Mouse (Mus musculus): Measurements from ENCODE around the gene Olfr616. TPM values are rescaled to one million over a fixed set of nuclear protein-coding genes. Genes with fewer than 3 reads are reported as not detected.
"Not testable (repeated sequence)": the region's sequence is repeated elsewhere in the genome, so short reads cannot be mapped to it uniquely, and the experiment has no call there.

Olfr616 gene
- polyA plus RNA-seq (2016; fragmentation: Nextera tagmentation; extraction: Ambion mirVana) = not detected in 2 replicates

- 78% methylated on average over 3 of the region's 3 CpGs for WGBS
- Histone ChIP-seq H3K27me3 (no peaks in the 10 kb centered on the region), H3K4me1 (no peaks in the 10 kb centered on the region), H3K9me3 (no peaks in the 10 kb centered on the region), H3K4me2 (no peak within 1 kb of the TSS), H3K36me3 (replicated peaks) (no peaks in the 10 kb centered on the region), H3K9ac (no peak within 1 kb of the TSS), H3K27ac (no peak within 1 kb of the TSS), H3K4me3 (replicated peaks) (no peak within 1 kb of the TSS)
- ATAC-seq (ENCODE audit: low FRiP score) = no peak
Observed at GRCm38 (mm10) chr7:103569043-103569442, at the start of gene Olfr616. Gene Olfr616 (minus strand): TSS chr7:103569143.

DNA sequence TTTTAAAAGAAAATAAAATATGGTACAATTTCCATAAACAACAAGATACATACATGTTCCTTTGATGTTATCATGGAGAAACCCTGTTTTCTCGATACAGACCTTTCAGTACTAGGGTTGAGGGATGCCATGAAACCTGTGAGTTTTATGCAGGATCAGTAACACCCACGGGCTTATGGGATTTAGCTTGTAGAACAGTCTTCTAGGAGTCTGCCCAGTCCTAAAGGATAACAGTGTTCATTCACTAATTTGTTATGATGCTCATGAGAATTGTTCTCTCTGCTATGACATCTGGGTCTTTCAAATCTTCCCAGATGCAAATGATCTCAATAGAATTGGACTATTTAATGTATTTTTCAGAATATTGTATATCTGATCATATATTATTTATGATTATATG lies 43.5 kb upstream of the Olfr616 start, which contains the start of gene Olfr620:
Gene Olfr620, minus strand, starts transcription at position 101 of the 400 bp plus-strand sequence.
- Histone ChIP-seq H3K9ac (no peak within 1 kb of the TSS), H3K9me3 (no peaks in the 10 kb centered on the region), H3K4me2 (no peak within 1 kb of the TSS), H3K4me1 (no peaks in the 10 kb centered on the region), H3K27ac (no peak within 1 kb of the TSS), H3K36me3 (replicated peaks) (no peaks in the 10 kb centered on the region), H3K27me3 (no peaks in the 10 kb centered on the region), H3K4me3 (replicated peaks) (no peak within 1 kb of the TSS)
- ATAC-seq (ENCODE audit: low FRiP score) = no peak
- WGBS = 84% methylated on average over 2 of the region's 2 CpGs

GRCm38 (mm10) chr7:103607425-103607824 lies 38.5 kb upstream of the Olfr616 start:
- Histone ChIP-seq H3K9me3 (no peaks in the 10 kb centered on the region), H3K27me3 (no peaks in the 10 kb centered on the region), H3K4me1 (no peaks in the 10 kb centered on the region), H3K9ac (no peak overlapping the region), H3K27ac (no peak overlapping the region), H3K4me2 (no peak overlapping the region), H3K4me3 (replicated peaks) (no peak overlapping the region), H3K36me3 (replicated peaks) (no peaks in the 10 kb centered on the region)
- 86% methylated on average over 2 of the region's 2 CpGs for WGBS
- no peak for ATAC-seq (ENCODE audit: low FRiP score)

GRCm38 (mm10) chr7:103600275-103600674 lies 31.3 kb upstream of the Olfr616 start, which contains the start of gene Olfr619:
Gene Olfr619 (plus strand): TSS chr7:103600575.
- Histone ChIP-seq H3K27me3 (no peaks in the 10 kb centered on the region), H3K9me3 (no peaks in the 10 kb centered on the region), H3K27ac (no peak within 1 kb of the TSS), H3K4me3 (replicated peaks) (no peak within 1 kb of the TSS), H3K9ac (no peak within 1 kb of the TSS), H3K4me2 (no peak within 1 kb of the TSS), H3K36me3 (replicated peaks) (no peaks in the 10 kb centered on the region), H3K4me1 (no peaks in the 10 kb centered on the region)
- ATAC-seq (ENCODE audit: low FRiP score) = no peak

DNA sequence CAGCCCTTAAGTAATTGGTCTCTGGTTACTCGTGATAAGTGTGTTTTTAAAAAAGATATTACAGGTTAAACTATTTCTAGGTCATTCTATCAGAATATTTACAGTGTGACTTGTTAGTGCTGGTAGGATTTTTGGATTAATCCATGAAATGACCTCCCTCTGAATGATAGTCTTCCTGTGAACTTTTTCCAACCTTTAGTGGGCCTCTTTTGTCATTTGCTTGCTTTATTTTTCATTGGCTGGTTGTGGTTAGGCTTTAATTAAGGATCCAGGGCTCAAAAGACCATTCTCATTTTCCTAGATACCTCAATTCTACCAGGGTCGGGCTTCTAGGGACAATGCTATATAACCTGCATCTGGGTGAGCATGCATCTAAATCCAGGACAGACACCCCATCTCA lies 20.9 kb upstream of the Olfr616 start, which contains the start of gene Olfr618:
Gene Olfr618, plus strand, starts transcription at position 301 of the 400 bp plus-strand sequence.
- no peaks in the 10 kb centered on the region for H3K27me3 ChIP-seq
- H3K4me1 ChIP-seq = no peaks in the 10 kb centered on the region
- H3K4me3 ChIP-seq (replicated peaks) = no peak within 1 kb of the TSS
- H3K9me3 ChIP-seq = no peaks in the 10 kb centered on the region
- no peak for ATAC-seq (ENCODE audit: low FRiP score)
- no peaks in the 10 kb centered on the region for H3K36me3 ChIP-seq (replicated peaks)
- H3K4me2 ChIP-seq = no peak within 1 kb of the TSS
- no peak within 1 kb of the TSS for H3K27ac ChIP-seq
- 60% methylated on average over 2 of the region's 2 CpGs for WGBS
- H3K9ac ChIP-seq = no peak within 1 kb of the TSS

- Histone ChIP-seq H3K27me3 (no peaks in the 10 kb centered on the region), H3K4me1 (no peaks in the 10 kb centered on the region), H3K9ac (no peak within 1 kb of the TSS), H3K4me2 (no peak within 1 kb of the TSS), H3K27ac (no peak within 1 kb of the TSS), H3K9me3 (no peaks in the 10 kb centered on the region), H3K4me3 (replicated peaks) (no peak within 1 kb of the TSS), H3K36me3 (replicated peaks) (no peaks in the 10 kb centered on the region)
- ATAC-seq (ENCODE audit: low FRiP score) = no peak
- 80% methylated on average over 1 of the region's 1 CpGs for WGBS
Observed at GRCm38 (mm10) chr7:103572761-103573160, 3.8 kb upstream of the Olfr616 start, which contains the start of gene Olfr617. Gene Olfr617 (plus strand): TSS chr7:103573061.

- no peak for ATAC-seq (ENCODE audit: low FRiP score)
- Histone ChIP-seq H3K4me1 (no peaks in the 10 kb centered on the region), H3K9ac (no peak within 1 kb of the TSS)
Observed at GRCm38 (mm10) chr7:103555779-103556178, 13.2 kb downstream of the Olfr616 start, which contains the start of gene Olfr615. Gene Olfr615 (plus strand): TSS chr7:103556079.

GRCm38 (mm10) chr7:103547774-103548173 lies 21.2 kb downstream of the Olfr616 start, which contains the start of gene Olfr613:
Gene Olfr613 (plus strand): TSS chr7:103548074.
- Histone ChIP-seq H3K9ac (no peak within 1 kb of the TSS), H3K4me3 (replicated peaks) (no peak within 1 kb of the TSS), H3K4me1 (no peaks in the 10 kb centered on the region), H3K9me3 (no peaks in the 10 kb centered on the region), H3K27ac (no peak within 1 kb of the TSS), H3K4me2 (no peak within 1 kb of the TSS), H3K27me3 (no peaks in the 10 kb centered on the region), H3K36me3 (replicated peaks) (no peaks in the 10 kb centered on the region)
- 88% methylated on average over 2 of the region's 2 CpGs for WGBS
- ATAC-seq (ENCODE audit: low FRiP score) = no peak

More at GRCm38 (mm10) chr7:103555779-103556178, 13.2 kb downstream of the Olfr616 start, which contains the start of gene Olfr615:
- H3K9me3 ChIP-seq = no peaks in the 10 kb centered on the region
- H3K27me3 ChIP-seq = no peaks in the 10 kb centered on the region
- no peaks in the 10 kb centered on the region for H3K36me3 ChIP-seq (replicated peaks)
- WGBS = 78% methylated on average over 2 of the region's 2 CpGs
- no peak within 1 kb of the TSS for H3K27ac ChIP-seq
- H3K4me3 ChIP-seq (replicated peaks) = no peak within 1 kb of the TSS
- H3K4me2 ChIP-seq = no peak within 1 kb of the TSS

DNA sequence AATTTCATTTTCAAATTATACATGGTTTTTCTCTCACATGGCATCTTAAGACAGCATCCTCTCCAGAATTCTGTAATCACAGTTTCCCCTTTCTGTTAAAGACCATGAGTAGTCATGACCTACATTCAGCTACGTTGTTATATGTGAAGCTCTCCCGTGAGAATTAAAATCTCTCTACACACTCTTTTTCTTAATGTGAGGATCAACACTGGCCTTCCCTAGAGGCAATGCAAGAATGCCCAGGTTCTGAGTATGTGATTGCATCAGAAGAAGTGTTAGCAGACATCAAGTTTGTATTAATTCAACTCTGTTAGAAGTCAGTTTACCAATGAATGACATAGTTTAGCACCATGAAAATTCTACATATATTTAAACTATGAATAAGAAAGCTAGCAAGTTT lies 26.3 kb downstream of the Olfr616 start, which contains the start of gene Olfr612:
Gene Olfr612, minus strand, starts transcription at position 101 of the 400 bp plus-strand sequence.
- ATAC-seq (ENCODE audit: low FRiP score) = not testable (repeated sequence)
- WGBS = 79% methylated on average over 2 of the region's 2 CpGs

DNA sequence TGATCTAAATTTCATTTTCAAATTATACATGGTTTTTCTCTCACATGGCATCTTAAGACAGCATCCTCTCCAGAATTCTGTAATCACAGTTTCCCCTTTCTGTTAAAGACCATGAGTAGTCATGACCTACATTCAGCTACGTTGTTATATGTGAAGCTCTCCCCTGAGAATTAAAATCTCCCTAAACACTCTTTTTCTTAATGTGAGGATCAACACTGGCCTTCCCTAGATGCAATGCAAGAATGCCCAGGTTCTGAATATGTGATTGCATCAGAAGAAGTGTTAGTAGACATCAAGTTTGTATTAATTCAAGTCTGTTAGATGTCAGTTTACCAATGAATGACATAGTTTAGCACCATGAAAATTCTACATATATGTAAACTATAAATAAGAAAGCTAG lies 48.2 kb downstream of the Olfr616 start, which contains the start of gene Olfr611:
Gene Olfr611, minus strand, starts transcription at position 101 of the 400 bp plus-strand sequence.
- not testable (repeated sequence) for H3K9ac ChIP-seq; H3K9me3 ChIP-seq; H3K27me3 ChIP-seq; ATAC-seq (ENCODE audit: low FRiP score); H3K4me1 ChIP-seq; H3K4me2 ChIP-seq; H3K27ac ChIP-seq; H3K36me3 ChIP-seq (replicated peaks); H3K4me3 ChIP-seq (replicated peaks)
- whole genome bisulfite sequencing = 75% methylated on average over 1 of the region's 1 CpGs

More for the DNA sequence above, 26.3 kb downstream of the Olfr616 start, which contains the start of gene Olfr612:
- H3K27me3 ChIP-seq; H3K9me3 ChIP-seq; H3K27ac ChIP-seq; H3K9ac ChIP-seq; H3K36me3 ChIP-seq (replicated peaks); H3K4me3 ChIP-seq (replicated peaks); H3K4me1 ChIP-seq; H3K4me2 ChIP-seq: not testable (repeated sequence)

Small RNA genes within 50 kb of the gene (microRNA-seq; reads per million reads assigned to microRNA genes)
- gene Gm26506 = not detected

Other genes with a start within 250 kb of the Olfr616 start
- gene Olfr598, start 245.6 kb downstream of the Olfr616 start, polyA plus RNA-seq (2016; fragmentation: Nextera tagmentation; extraction: Ambion mirVana) = not detected in 2 replicates
- not detected in 2 replicates for gene Olfr599, start 233.2 kb downstream of the Olfr616 start, polyA plus RNA-seq (2016; fragmentation: Nextera tagmentation; extraction: Ambion mirVana)
- gene Olfr600, start 219.5 kb downstream of the Olfr616 start, polyA plus RNA-seq (2016; fragmentation: Nextera tagmentation; extraction: Ambion mirVana) = not detected in 2 replicates
- gene Olfr601, start 206.5 kb downstream of the Olfr616 start, polyA plus RNA-seq (2016; fragmentation: Nextera tagmentation; extraction: Ambion mirVana) = not detected in 2 replicates
- gene Olfr603, start 183.0 kb downstream of the Olfr616 start, polyA plus RNA-seq (2016; fragmentation: Nextera tagmentation; extraction: Ambion mirVana) = not detected in 2 replicates
- gene Usp17lc, start 154.1 kb downstream of the Olfr616 start, polyA plus RNA-seq (2016; fragmentation: Nextera tagmentation; extraction: Ambion mirVana) = not detected in 2 replicates
- not detected in 2 replicates for gene Olfr605, start 123.7 kb downstream of the Olfr616 start, polyA plus RNA-seq (2016; fragmentation: Nextera tagmentation; extraction: Ambion mirVana)
- gene Olfr606, start 120.1 kb downstream of the Olfr616 start, polyA plus RNA-seq (2016; fragmentation: Nextera tagmentation; extraction: Ambion mirVana) = not detected in 2 replicates
- gene Olfr607, start 105.0 kb downstream of the Olfr616 start, polyA plus RNA-seq (2016; fragmentation: Nextera tagmentation; extraction: Ambion mirVana) = not detected in 2 replicates
- gene Olfr608, start 99.3 kb downstream of the Olfr616 start, polyA plus RNA-seq (2016; fragmentation: Nextera tagmentation; extraction: Ambion mirVana) = not detected in 2 replicates
- gene Olfr609, start 71.1 kb downstream of the Olfr616 start, polyA plus RNA-seq (2016; fragmentation: Nextera tagmentation; extraction: Ambion mirVana) = not detected in 2 replicates
- not detected in 2 replicates for gene Olfr610, start 57.0 kb downstream of the Olfr616 start, polyA plus RNA-seq (2016; fragmentation: Nextera tagmentation; extraction: Ambion mirVana)
- gene Olfr611, start 48.3 kb downstream of the Olfr616 start, polyA plus RNA-seq (2016; fragmentation: Nextera tagmentation; extraction: Ambion mirVana) = not detected in 2 replicates
- not detected in 2 replicates for gene Olfr612, start 26.4 kb downstream of the Olfr616 start, polyA plus RNA-seq (2016; fragmentation: Nextera tagmentation; extraction: Ambion mirVana)
- gene Olfr613, start 21.1 kb downstream of the Olfr616 start, polyA plus RNA-seq (2016; fragmentation: Nextera tagmentation; extraction: Ambion mirVana) = not detected in 2 replicates
- gene Olfr615, start 13.1 kb downstream of the Olfr616 start, polyA plus RNA-seq (2016; fragmentation: Nextera tagmentation; extraction: Ambion mirVana) = not detected in 2 replicates
- gene Olfr617, start 3.9 kb upstream of the Olfr616 start, polyA plus RNA-seq (2016; fragmentation: Nextera tagmentation; extraction: Ambion mirVana) = not detected in 2 replicates
- gene Olfr618, start 21.0 kb upstream of the Olfr616 start, polyA plus RNA-seq (2016; fragmentation: Nextera tagmentation; extraction: Ambion mirVana) = not detected in 2 replicates
- not detected in 2 replicates for gene Olfr619, start 31.4 kb upstream of the Olfr616 start, polyA plus RNA-seq (2016; fragmentation: Nextera tagmentation; extraction: Ambion mirVana)
- not detected in 2 replicates for gene Olfr620, start 43.4 kb upstream of the Olfr616 start, polyA plus RNA-seq (2016; fragmentation: Nextera tagmentation; extraction: Ambion mirVana)
- gene Olfr622, start 73.6 kb upstream of the Olfr616 start, polyA plus RNA-seq (2016; fragmentation: Nextera tagmentation; extraction: Ambion mirVana) = not detected in 2 replicates
- not detected in 2 replicates for gene Olfr623, start 94.6 kb upstream of the Olfr616 start, polyA plus RNA-seq (2016; fragmentation: Nextera tagmentation; extraction: Ambion mirVana)
- 0.04 TPM in 2 replicates for gene Olfr624, start 102.0 kb upstream of the Olfr616 start, polyA plus RNA-seq (2016; fragmentation: Nextera tagmentation; extraction: Ambion mirVana)
- not detected in 2 replicates for gene Olfr625-ps1, start 113.6 kb upstream of the Olfr616 start, polyA plus RNA-seq (2016; fragmentation: Nextera tagmentation; extraction: Ambion mirVana)
- not detected in 2 replicates for gene Olfr243, start 145.5 kb upstream of the Olfr616 start, polyA plus RNA-seq (2016; fragmentation: Nextera tagmentation; extraction: Ambion mirVana)
- not detected in 2 replicates for gene Olfr628, start 161.2 kb upstream of the Olfr616 start, polyA plus RNA-seq (2016; fragmentation: Nextera tagmentation; extraction: Ambion mirVana)
- not detected in 2 replicates for gene Olfr629, start 175.8 kb upstream of the Olfr616 start, polyA plus RNA-seq (2016; fragmentation: Nextera tagmentation; extraction: Ambion mirVana)
- gene Olfr630, start 188.2 kb upstream of the Olfr616 start, polyA plus RNA-seq (2016; fragmentation: Nextera tagmentation; extraction: Ambion mirVana) = not detected in 2 replicates
- gene Olfr69, start 202.5 kb upstream of the Olfr616 start, polyA plus RNA-seq (2016; fragmentation: Nextera tagmentation; extraction: Ambion mirVana) = not detected in 2 replicates
- gene Olfr68, start 210.6 kb upstream of the Olfr616 start, polyA plus RNA-seq (2016; fragmentation: Nextera tagmentation; extraction: Ambion mirVana) = not detected in 2 replicates
- not detected in 2 replicates for gene Olfr67, start 222.7 kb upstream of the Olfr616 start, polyA plus RNA-seq (2016; fragmentation: Nextera tagmentation; extraction: Ambion mirVana)
- 599 and 788 TPM in 2 replicates for gene Hbb-bt, start 244.9 kb upstream of the Olfr616 start, polyA plus RNA-seq (2016; fragmentation: Nextera tagmentation; extraction: Ambion mirVana)

Measured in forebrain, embryonic 12.5 days (tissue).